Mouse (Mus musculus) heart, postnatal 0 days (tissue): ENCODE results near the gene Cd200. TPM values are rescaled to one million over a fixed set of nuclear protein-coding genes. Genes with fewer than 3 reads are reported as not detected.

ENCODE experiments used
- ATAC-seq: fragments of 200-750 bp; cut with Nextera tagmentation; 2 replicates; pipeline ENCODE4 v1.8.0; 2017; ENCODE audit warnings: low read depth, moderate number of reproducible peaks, moderate library complexity; ENCODE audit not compliant: insufficient read depth
- DNase-seq: peaks from one replicate; pipeline ENCODE4 v3.0.0-alpha.2; 2016; ENCODE audit warnings: low spot score
- H3K27ac ChIP-seq: fragments of 300-500 bp; sonication (generic); 2 replicates; pipeline ENCODE4 v1.5.1; 2014; ENCODE audit warnings: low read depth, mild to moderate bottlenecking
- H3K27me3 ChIP-seq: fragments of 300-500 bp; sonication (generic); 2 replicates; pipeline ENCODE4 v1.6.1; 2014; ENCODE audit warnings: low read length, mixed read lengths; ENCODE audit not compliant: control insufficient read depth, insufficient read depth
- H3K36me3 ChIP-seq: fragments of 300-500 bp; sonication (generic); replicated peaks from 2 replicates; pipeline ENCODE4 v1.6.1; 2014; ENCODE audit warnings: low read length, mixed read lengths; ENCODE audit not compliant: control insufficient read depth, insufficient read depth
- H3K4me1 ChIP-seq: fragments of 300-500 bp; sonication (generic); 2 replicates; pipeline ENCODE4 v1.6.1; 2014; ENCODE audit warnings: antibody characterized with exemption; ENCODE audit not compliant: control insufficient read depth, insufficient read depth
- H3K4me2 ChIP-seq: fragments of 300-500 bp; sonication (generic); 2 replicates; pipeline ENCODE4 v1.6.1; 2014; ENCODE audit warnings: low read depth, mild to moderate bottlenecking, low read length, moderate library complexity
- H3K4me3 ChIP-seq: fragments of 300-500 bp; sonication (generic); 2 replicates; pipeline ENCODE4 v1.5.1; 2014; ENCODE audit warnings: low read depth, low read length
- H3K9ac ChIP-seq: fragments of 300-500 bp; sonication (generic); replicated peaks from 2 replicates; pipeline ENCODE4 v1.6.1; 2014; ENCODE audit warnings: low read depth, low read length, mixed read lengths
- H3K9me3 ChIP-seq: fragments of 300-500 bp; sonication (generic); replicated peaks from 2 replicates; pipeline ENCODE4 v1.6.1; 2016; ENCODE audit warnings: low read length; ENCODE audit not compliant: control insufficient read depth
- CTCF ChIP-seq: IDR thresholded peaks from 2 replicates; pipeline ENCODE4 v1.5.1; 2016; ENCODE audit warnings: antibody characterized with exemption, control low read depth, low read depth
- EP300 ChIP-seq: IDR thresholded peaks from 2 replicates; pipeline ENCODE4 v1.6.1; 2016; ENCODE audit warnings: antibody characterized with exemption, low read depth
- WGBS: fragments of 180-500 bp; shearing (Covaris S2); extraction: QIAGEN DNeasy Blood & Tissue Kit; methylation state at CpG from one replicate; pipeline ENCODE4 v1.1.7; 2014; 5-methylcytosine and 5-hydroxymethylcytosine counted together
- polyA plus RNA-seq: library from polyadenylated mRNA; unstranded; fragments of >200 nt; fragmentation: Nextera tagmentation; extraction: Ambion mirVana; gene quantifications from 2 replicates; pipeline ENCODE4 v1.2.1, GENCODE M21; 2015
- total RNA-seq: library from RNA; depleted of rRNA; stranded (reverse); fragments of >200 nt; gene quantifications from 2 replicates; pipeline ENCODE4 v1.2.3, GENCODE M21; 2014; ENCODE audit warnings: low replicate concordance

The Cd200 gene
- total and polyA plus RNA-seq, 2 experiments from 2014 or later: 31.0 to 67.7 TPM

GRCm38 (mm10) chr16:45407645-45408400, 1.0 kb downstream of the Cd200 start:
- no peaks in the 10 kb centered on the region for H3K4me1 ChIP-seq
- WGBS: 35% methylated on average over 9 of the region's 9 CpGs
- DNase-seq (no peak), ATAC-seq (no peak)
- peak overlapping the region; percentile 55 for H3K4me3 ChIP-seq
- TF ChIP-seq CTCF (no peak), EP300 (no peak)
- H3K9ac ChIP-seq: peak overlapping the region; percentile 61
- no peaks in the 10 kb centered on the region for H3K36me3 ChIP-seq
- H3K27ac ChIP-seq: peak overlapping the region; percentile 68
- H3K4me2 ChIP-seq: peak overlapping the region; percentile 66
- no peaks in the 10 kb centered on the region for H3K9me3 ChIP-seq
- H3K27me3 ChIP-seq: no peaks in the 10 kb centered on the region

GRCm38 (mm10) chr16:45407091-45407490, 1.8 kb downstream of the Cd200 start:
- H3K27me3 ChIP-seq: no peaks in the 10 kb centered on the region
- no peak for TF ChIP-seq CTCF
- TF ChIP-seq EP300: no peak
- no peaks in the 10 kb centered on the region for H3K36me3 ChIP-seq
- no peaks in the 10 kb centered on the region for H3K4me1 ChIP-seq
- H3K4me3 ChIP-seq: no peak overlapping the region
- peak overlapping the region; percentile 66 for H3K4me2 ChIP-seq
- DNase-seq: no peak
- ATAC-seq: no peak
- H3K9me3 ChIP-seq: no peaks in the 10 kb centered on the region
- no peak overlapping the region for H3K9ac ChIP-seq
- WGBS: 83% methylated on average over 5 of the region's 5 CpGs
- H3K27ac ChIP-seq: no peak overlapping the region

- Histone ChIP-seq H3K4me1 (peaks cover 3% of the 10 kb centered on the region; the same call in 1 of the 2 replicates), H3K36me3 (no peaks in the 10 kb centered on the region), H3K27ac (peak overlapping the region; percentile 43; the same call in 1 of the 2 replicates), H3K4me2 (no peak overlapping the region), H3K4me3 (no peak overlapping the region), H3K9ac (no peak overlapping the region), H3K9me3 (no peaks in the 10 kb centered on the region), H3K27me3 (no peaks in the 10 kb centered on the region)
- ATAC-seq: no peak
- no peak for TF ChIP-seq CTCF
- no peak for TF ChIP-seq EP300
- WGBS: 44% methylated on average over 2 of the region's 2 CpGs
- DNase-seq: no peak
These were observed 5.9 kb downstream of the Cd200 start for GRCm38 (mm10) chr16:45402951-45403350.

GRCm38 (mm10) chr16:45402036-45402435, 6.8 kb downstream of the Cd200 start:
- no peak overlapping the region for H3K9ac ChIP-seq

GRCm38 (mm10) chr16:45399947-45400555, 8.8 kb downstream of the Cd200 start:
- ATAC-seq: 0 out of 2 replicates have a peak, but pooled peaks have one; percentile 17

More at GRCm38 (mm10) chr16:45402036-45402435, 6.8 kb downstream of the Cd200 start:
- H3K27ac ChIP-seq: no peak overlapping the region
- H3K4me1 ChIP-seq: peaks cover 3% of the 10 kb centered on the region; the same call in 1 of the 2 replicates
- TF ChIP-seq EP300: no peak
- no peak for TF ChIP-seq CTCF
- 85% methylated on average over 1 of the region's 1 CpGs for WGBS
- H3K27me3 ChIP-seq: no peaks in the 10 kb centered on the region
- no peak overlapping the region for H3K4me2 ChIP-seq
- no peaks in the 10 kb centered on the region for H3K9me3 ChIP-seq
- no peak overlapping the region for H3K4me3 ChIP-seq
- ATAC-seq (no peak), DNase-seq (no peak)
- H3K36me3 ChIP-seq: no peaks in the 10 kb centered on the region

More at GRCm38 (mm10) chr16:45399947-45400555, 8.8 kb downstream of the Cd200 start:
- WGBS: 28% methylated on average over 9 of the region's 9 CpGs
- no peak for TF ChIP-seq CTCF
- TF ChIP-seq EP300: no peak
- peaks cover 3% of the 10 kb centered on the region; the same call in 1 of the 2 replicates for H3K4me1 ChIP-seq
- H3K36me3 ChIP-seq: no peaks in the 10 kb centered on the region
- no peak overlapping the region for H3K4me3 ChIP-seq
- H3K27ac ChIP-seq: peak overlapping the region; percentile 68
- H3K27me3 ChIP-seq: no peaks in the 10 kb centered on the region
- peak; percentile 38 for DNase-seq
- no peak overlapping the region for H3K9ac ChIP-seq
- no peaks in the 10 kb centered on the region for H3K9me3 ChIP-seq
- no peak overlapping the region for H3K4me2 ChIP-seq
